Mouse (Mus musculus): Measurements from ENCODE around the gene Scml2. TPM values are rescaled to one million over a fixed set of nuclear protein-coding genes. Genes with fewer than 3 reads are reported as not detected.

Scml2 gene
- polyA plus RNA-seq (2015; fragmentation: Nextera tagmentation; extraction: Ambion mirVana) = 1.3 TPM in 2 replicates

GRCm38 (mm10) chrX:161116893-161117292 is at the start of gene Scml2:
Gene Scml2, plus strand, starts transcription at chrX:161117193.

DNA sequence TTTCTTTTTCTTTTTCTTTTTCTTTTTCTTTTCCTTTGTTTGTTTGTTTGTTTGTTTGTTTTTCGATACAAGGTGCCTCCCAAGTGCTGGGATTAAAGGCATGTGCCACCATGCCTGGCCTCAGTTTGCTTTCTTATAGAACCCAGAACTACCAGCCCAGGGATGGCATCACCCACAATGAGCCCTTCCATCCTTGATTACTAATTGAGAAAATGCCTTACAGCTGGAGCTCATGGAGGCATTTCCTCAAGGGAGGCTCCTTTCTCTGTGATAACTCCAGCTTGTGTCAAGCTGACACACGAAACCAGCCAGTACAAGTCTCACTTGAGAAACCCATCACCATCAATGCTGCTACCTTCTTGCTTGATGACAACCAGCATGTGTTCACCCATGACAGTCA is 170.2 kb downstream of the Scml2 start, which contains the start of gene Gm15262:
Gene Gm15262 (plus strand): TSS at position 301 of the 400 bp plus-strand sequence.

Other genes with a start within 250 kb of the Scml2 start
- gene Gja6, start 210.1 kb upstream of the Scml2 start, polyA plus RNA-seq (2015; fragmentation: Nextera tagmentation; extraction: Ambion mirVana) = 0.14 and 0.22 TPM in 2 replicates
- gene Cdkl5, start 122.5 kb upstream of the Scml2 start, polyA plus RNA-seq (2015; fragmentation: Nextera tagmentation; extraction: Ambion mirVana) = 0.42 and 0.52 TPM in 2 replicates
- gene Gm15262, start 170.3 kb downstream of the Scml2 start, polyA plus RNA-seq (2015; fragmentation: Nextera tagmentation; extraction: Ambion mirVana) = 0.23 TPM in 2 replicates